Mouse (Mus musculus) erythroblast, adult 5-6 weeks (primary cell): ENCODE results near the gene Polrmt. TPM values are rescaled to one million over a fixed set of nuclear protein-coding genes. Genes with fewer than 3 reads are reported as not detected.

Source experiments
- ATAC-seq: replicated peaks from 2 replicates; pipeline ENCODE4 v1.8.0; 2016; ENCODE audit warnings: moderate number of reproducible peaks, mild to moderate bottlenecking, moderate TSS enrichment, inconsistent platforms; ENCODE audit not compliant: poor library complexity, low FRiP score, severe bottlenecking
- total RNA-seq, 2 experiments: library from RNA; stranded (forward) in 1 of 2; stranded (reverse) in 1 of 2; fragments of 150-400 nt in 1 of 2; fragments of 200-764, 138-1000 nt in 1 of 2; gene quantifications; 2 replicates each; pipeline versions ENCODE4 v1.2.3 to v1.2.4; 2015 to 2017; ENCODE audit warnings: low replicate concordance in 2 of 2

The Polrmt gene
- total RNA-seq, 2 experiments from 2014 or later, result 4.8 to 5.0 TPM

DNA sequence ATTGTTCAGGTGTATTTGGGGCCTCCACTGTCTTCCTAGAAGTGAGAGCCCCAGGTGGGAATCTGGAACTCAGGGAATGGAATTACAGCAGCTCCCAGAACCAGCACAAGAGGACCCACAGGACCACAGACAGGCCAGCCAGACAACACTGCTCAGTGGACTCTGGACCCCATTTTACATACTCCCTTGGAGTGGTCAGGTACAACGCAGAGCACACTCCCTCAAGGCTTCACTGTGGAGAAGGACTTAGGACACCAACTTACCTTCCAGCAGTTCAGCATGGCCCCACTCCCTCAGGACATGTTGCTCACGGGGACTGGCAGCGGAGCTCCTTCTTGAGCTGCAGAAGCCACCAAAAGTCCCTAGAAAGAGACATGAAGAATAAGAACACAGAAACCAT is 970 bp downstream of the Polrmt start:
- ATAC-seq, result no peak

DNA sequence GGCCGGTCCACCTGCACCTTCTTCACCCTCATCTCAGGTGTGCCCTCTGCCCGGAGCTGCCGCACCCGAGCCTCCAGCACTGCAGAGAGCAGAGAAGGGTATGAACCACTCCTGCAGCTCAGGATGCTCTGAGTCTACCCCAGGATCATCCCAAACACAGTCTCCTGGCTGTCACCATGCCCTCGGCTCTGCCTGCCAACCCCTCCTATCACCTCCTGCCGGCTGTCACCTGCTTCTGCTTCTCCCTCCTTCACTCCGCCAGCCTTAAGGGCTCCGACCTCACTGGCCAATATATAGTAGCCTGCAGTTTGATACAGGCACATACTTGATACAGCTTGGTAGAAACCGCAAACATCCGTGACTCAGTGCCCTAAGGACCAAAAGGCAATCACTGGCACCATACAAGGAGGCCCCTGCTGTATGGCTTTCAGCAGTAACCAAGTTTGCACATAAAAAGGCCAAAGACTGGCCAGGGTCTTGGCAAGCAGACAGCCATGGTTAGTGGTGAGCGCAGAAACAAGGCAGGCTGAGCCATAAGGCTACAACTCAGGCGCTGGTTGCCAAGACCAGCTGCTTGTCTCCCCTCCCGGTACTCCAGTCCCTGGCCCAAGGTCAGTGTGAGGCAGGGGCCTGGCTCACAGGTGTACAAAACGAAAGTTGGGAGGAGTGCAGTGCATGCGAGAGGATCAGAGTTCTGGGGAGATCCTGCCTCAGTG is 2.6 kb downstream of the Polrmt start:
- no peak for ATAC-seq

DNA sequence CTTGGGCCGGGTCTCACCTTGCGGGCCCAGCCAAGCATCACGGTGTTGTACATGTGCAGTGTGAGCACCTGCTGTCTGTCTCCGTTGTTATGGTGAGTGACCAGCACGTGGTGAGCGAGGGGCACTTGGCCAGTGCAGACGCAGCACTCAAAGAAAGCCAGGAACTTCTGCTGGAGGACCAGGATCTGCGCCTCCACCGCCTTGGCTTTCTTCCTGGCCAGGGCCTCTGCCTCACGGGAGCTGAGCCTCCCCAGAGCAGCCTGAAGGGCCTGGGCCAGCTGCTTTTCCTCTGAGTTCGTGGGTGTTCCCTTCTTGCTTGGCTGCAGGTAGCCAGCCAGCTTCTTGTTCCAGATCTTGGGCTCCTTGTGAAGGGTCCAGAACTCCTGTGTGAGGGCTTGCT is 3.2 kb downstream of the Polrmt start:
- no peak for ATAC-seq

DNA sequence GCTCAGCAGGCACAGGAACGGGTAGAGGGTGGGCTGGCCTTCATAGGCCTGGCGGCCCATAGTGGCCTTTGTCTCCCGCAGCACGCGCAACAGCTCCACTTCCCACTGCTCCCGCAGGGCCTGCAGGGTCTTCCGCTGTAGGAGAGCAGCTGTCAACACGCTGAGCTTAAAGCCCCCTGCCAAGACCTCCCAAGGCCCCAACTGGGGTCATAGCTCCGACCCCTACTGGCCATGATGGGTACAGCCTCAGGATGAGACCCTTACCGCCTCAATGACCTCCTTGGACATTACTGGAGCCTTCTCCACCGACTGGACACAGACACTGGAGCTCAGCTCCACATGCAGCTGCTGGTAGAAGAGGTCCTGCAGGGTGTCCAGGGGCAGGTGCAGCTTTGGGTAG is 5.5 kb downstream of the Polrmt start:
- no peak for ATAC-seq

DNA sequence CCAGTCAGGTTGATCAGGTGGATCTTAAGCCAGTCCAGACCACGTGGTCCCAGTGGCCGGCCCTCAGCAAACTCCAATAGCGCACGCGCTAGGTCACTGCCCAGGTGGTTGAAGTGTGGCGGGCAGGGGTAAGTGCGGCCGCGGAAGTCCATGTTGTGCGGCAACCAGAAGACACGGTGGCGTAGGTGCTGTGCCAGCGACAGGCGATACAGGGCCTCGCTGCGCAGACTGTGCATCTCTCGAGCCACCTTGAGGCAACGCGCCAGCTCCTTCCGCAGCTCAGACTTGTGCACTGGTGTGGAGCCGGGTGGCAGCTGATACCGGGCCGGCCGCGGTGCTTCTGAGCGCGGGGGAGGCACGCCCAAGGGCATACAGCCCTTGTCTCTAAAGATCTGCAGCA is 7.1 kb downstream of the Polrmt start:
- no peak for ATAC-seq

DNA sequence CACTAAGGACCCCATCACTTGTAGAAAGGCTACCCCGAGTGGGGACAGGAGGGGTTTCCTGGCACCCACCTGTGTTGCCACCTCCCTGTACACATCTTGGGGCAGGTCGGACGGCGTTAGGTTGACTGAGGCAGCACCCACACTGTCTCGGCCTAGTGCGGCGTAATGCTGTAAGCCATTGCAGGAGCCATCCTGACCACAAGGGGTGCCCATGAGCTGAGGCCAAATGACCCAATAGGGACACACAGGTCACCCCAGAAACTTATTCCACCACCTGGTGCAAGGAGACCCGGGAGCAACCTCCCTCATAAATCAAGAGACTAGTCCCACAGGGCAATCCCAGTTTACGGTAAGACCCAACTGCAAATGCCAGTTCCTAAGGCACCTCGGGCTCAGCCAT is 8.1 kb downstream of the Polrmt start:
- peak; percentile 64 for ATAC-seq

DNA sequence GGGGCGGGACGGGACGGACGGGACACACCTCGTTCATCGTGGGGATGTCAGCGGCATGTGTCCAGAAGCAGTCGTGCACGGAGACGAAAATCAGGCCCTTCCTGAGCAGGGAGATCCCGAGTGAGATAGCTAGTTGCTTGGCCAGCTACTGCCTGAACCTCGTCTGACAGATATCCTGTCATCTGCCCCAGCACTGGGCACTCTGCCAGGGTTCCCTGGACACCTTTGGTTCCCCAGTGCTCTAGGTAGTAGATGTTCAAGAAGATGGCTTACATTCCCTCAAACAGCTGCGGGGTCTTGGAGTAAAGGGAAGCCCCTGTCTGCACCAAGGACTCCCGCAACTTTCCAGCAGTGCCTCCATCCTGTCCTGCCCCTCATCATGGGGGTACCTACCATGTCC is 9.7 kb downstream of the Polrmt start:
- no peak for ATAC-seq

DNA sequence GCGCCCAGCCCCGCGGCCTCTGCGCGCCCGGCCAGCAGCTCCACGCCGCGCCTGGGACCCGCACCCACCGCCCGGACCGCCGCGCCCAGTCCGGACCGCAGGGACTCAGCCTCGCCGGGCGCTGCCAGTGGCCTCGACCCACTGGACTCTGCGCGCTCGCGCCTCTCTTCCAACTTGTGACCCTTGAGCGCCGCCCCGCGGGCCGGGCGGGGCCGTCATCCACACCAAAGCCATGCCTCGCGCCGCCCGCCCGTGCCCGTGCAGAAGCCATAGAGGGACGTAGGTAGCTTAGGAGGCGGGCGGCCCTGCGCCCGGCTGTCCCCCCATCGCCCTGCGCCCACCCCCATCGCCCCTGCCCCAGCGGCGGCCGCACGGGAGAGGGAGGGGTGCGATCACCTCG is 11.0 kb downstream of the Polrmt start:
- ATAC-seq, result no peak

DNA sequence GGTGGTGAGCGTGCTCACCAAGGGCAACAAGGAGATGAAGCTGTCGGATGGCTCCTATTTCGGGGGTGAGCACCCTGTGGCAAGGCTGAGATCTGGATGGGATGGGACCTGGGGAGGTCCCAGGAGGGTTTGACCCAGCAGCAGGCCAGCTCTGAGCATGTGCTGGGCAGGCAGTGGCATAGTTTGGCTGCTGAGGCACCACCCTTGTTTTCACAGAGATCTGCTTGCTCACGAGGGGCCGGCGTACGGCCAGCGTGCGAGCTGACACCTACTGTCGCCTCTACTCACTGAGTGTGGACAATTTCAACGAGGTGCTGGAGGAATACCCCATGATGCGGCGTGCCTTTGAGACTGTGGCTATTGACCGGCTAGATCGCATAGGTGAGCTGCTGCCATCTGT is 12.5 kb downstream of the Polrmt start:
- no peak for ATAC-seq

DNA sequence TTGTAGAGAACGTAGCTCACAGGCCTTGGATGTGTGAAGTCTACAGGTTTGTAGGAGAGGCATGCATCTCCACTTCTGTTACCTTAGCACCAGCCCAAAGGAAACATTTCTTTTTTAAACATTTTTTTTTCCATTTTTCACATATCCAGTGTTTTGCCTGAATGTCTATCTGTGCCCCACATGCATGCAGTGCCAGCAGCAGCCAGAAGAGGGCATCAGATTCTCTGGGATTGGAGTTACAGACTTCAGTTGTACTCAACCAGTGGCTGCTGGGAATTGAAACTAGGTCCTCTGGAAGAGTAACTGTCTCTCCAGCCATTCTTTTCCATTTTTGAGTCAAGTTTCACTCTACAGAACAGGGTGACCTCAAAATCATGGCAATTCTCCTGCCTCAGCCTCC is 13.9 kb downstream of the Polrmt start:
- ATAC-seq, result 0 out of 2 replicates have a peak, but pooled peaks have one; percentile 45

DNA sequence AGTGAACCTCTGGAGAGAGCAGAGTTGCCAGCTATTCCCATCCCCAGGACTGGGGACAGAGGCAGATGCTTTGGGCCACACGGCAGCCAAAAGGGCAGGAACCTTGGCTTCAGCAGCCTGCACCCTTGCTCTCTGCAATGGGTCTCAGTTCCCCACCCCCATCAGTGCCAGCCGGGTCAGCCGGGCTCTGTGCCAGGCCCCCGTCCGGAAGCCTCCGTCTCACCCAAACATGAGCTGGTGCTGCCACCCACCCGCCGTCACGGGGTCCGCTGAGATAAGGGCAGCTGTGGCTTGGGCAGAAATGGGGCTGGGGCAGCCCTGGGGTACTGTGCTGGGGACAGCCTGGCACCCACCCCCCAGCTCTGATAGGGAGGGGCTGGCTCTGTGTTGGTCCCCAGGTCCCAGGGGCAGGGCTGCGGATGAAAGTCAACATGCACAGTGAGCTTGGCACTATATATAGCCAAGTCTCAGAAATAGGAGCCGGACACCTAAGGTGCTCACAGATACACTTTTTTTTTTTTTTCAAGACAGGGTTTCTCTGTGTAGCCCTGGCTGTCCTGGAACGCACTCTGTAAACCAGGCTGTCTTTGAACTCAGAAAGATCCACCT is 16.9 kb downstream of the Polrmt start:
- ATAC-seq, result no peak

DNA sequence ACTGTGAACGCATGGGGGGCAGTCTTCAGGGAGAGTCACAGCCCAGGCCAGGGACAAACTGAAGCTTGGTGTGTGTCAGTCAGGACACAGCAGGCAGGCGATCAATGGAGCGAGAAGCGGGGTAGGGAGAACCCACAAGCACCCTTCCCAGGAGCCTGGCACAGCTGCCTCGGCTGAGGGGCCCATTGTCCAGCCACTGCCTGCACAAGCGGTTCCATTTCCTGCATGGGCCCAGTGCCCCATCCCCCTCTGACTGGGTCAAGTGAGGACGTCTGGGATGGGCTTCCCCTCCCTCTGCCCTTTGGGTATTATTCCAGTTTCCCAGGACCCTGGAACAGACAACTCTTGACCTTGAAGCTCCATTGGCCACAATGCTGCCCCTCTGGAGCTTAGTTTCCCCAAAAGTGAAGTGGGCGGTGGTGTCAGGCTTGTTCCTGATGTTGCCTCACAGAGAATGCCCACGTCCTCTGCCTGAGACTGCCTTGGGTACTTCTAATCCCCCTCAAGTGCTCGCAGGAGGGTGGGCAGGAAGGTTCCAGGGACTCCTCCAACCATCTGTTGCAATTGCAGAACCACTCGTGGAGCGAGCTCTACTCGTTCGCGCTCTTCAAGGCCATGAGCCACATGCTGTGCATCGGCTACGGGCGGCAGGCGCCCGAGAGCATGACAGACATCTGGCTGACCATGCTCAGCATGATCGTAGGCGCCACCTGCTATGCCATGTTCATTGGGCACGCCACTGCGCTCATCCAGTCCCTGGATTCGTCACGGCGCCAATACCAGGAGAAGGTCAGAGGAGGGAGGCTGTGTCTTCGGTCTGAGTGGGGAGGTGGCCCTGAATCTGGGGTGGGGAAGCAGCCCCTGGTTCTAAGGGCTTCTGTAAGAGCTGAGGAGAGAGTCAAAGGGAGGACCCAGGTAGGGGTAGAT is 17.8 kb downstream of the Polrmt start:
- no peak for ATAC-seq

DNA sequence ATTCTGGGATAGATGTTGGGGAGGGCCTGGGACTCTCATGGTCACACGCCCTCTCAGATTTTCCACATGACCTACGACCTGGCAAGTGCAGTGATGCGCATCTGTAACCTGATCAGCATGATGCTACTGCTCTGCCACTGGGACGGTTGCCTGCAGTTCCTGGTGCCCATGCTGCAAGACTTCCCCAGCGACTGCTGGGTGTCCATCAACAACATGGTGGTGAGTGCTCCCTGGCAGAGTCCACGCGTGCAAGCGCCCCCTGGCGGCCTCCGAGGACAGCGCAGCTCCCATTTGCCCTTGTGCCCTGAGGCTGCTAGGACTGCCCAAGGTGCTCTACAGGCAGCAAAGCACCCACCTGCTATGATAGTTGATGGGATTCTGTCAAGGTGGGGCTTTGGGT is 20.3 kb downstream of the Polrmt start:
- peak; percentile 82 for ATAC-seq

DNA sequence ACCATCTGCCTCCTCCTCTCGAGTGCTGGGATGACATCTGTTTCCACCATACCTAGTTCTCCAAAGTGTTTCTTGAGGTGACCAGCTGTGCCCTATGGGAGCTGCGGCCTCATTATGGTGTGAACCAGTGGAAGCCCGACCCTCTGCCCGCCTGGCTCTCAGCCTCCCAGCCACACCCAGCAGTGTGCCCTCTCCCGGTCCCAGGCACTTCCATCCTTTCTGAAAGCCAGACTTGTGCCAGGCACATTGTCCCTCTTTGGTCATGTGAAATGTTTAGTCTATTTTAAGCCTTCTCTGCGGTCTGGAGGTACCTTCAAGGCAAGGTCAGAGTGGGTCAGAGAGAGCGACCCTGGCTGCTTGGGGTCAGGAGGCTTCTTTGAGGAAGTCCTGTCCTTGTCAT is 22.7 kb downstream of the Polrmt start:
- no peak for ATAC-seq

DNA sequence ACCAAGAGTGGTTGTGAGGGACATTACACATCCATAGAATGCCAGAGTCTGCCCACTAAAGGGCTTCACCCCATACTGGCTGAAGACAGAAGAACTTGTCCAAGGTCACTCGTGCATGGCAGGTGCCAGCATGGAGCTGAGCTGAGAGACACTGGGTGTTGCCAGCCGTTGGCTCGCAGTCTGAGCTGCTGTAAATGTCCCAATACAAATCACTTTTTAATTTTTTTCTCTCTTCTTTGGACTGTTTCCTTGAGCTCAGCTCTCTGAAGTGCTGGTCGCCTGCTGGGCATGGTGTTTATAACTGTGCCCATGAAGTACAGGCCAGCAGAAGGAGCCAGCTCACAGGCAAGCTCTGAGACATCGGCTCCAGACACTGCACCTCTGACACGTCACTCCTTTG is 23.3 kb downstream of the Polrmt start:
- ATAC-seq, result no peak

DNA sequence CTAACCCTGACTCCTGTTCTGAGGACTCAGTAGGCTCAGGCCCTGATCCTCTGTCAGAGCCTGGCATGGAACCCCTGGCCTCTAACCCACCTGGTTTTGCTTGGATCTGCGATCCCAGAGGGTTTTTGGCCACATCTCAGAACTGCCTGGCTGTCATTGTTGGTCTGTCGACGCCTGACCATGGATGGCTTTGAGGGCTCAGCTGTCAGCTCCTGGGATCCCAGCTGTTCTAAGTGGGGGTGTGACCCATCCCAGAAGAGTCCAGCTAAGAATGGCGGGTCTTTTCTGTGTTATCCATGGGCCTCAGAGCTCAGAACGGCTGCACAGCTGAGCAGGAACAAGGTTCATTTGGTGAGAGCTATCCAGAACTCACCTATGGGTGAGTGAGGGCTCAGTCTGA is 25.3 kb downstream of the Polrmt start:
- no peak for ATAC-seq

DNA sequence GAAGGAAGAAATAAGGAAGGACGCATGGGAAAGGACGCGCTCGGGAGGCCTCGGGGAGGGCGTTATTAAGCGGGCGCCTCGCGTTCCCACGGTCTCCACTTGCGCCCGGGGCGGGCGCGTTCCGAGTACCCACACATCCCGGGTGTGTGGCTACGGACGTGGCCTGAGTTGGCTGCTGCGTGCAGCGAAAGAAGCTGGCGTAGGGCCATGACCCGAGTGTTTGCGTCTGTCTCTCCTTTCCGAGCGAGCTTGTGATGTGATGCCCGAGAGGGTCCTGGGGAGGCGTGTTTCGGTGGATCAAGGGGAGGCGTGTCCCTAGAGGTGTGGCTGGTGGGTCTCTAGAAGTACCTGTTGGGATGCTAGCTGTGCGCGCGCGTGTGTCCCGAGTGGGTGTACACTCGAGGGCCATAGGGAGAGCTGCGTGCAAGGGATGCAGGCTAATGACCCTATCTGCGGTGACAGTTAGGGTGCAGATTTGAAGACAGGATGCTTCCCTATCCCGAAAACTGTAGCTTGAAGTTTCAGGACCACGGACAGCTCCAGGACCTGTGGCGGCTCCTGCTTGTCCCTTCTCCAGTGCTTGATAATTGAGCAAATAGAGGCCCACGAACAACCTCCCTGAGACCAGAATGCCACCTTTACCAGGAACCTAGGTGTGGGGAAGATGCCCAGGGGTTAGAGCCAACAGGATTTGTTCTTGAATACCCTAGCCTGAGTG is 28.6 kb downstream of the Polrmt start:
- peak; percentile 37; the same call in 1 of the 2 replicates for ATAC-seq

DNA sequence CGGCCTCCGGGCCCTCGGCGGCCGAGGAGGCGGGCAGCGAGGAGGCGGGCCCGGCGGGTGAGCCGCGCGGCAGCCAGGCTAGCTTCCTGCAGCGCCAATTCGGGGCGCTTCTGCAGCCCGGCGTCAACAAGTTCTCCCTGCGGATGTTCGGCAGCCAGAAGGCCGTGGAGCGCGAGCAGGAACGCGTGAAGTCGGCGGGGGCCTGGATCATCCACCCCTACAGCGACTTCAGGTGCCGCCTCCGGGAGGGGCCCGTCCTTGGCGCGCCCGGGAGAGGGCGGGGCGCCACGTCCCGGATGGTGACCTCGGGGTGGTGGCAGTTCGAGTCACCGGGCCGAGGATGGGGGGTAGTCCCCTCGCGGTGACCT is 29.4 kb downstream of the Polrmt start:
- no peak for ATAC-seq

DNA sequence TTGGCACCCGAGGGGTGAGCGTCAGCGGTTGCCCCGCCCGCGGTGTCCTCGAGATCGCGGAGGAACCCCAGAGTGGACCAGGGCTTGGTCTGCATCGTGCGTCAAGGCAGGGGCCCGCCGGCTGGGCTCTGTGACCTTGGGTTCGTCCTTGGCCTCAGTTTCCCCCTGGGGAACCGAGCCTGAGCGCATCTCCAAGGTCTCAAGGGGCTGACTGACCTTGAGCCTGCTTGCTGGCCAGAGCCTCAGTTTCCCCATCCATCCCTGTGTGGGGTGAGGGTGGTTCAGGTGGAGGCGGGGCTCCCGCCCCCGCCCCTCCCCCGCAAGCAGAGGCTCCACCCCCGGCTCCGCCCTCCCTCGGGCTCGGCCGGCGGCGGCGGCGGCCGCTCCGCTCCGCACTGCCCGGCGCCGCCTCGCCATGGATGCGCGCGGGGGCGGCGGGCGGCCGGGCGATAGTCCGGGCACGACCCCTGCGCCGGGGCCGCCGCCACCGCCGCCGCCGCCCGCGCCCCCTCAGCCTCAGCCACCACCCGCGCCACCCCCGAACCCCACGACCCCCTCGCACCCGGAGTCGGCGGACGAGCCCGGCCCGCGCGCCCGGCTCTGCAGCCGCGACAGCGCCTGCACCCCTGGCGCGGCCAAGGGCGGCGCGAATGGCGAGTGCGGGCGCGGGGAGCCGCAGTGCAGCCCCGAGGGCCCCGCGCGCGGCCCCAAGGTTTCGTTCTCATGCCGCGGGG is 30.0 kb downstream of the Polrmt start, which contains the start of gene Hcn2:
Gene Hcn2 (plus strand): TSS at position 381 of the 734 bp plus-strand sequence.
- no peak for ATAC-seq
